Mouse (Mus musculus): ENCODE data around the gene Abcb1b. TPM values are rescaled to one million over a fixed set of nuclear protein-coding genes. Genes with fewer than 3 reads are reported as not detected.
"Not testable (repeated sequence)": the region's sequence is repeated elsewhere in the genome, so short reads cannot be mapped to it uniquely, and the experiment has no call there.

Gene Abcb1b
- polyA plus RNA-seq (2016; fragmentation: Nextera tagmentation; extraction: Ambion mirVana) = 0.85 and 0.93 TPM in 2 replicates

GRCm38 (mm10) chr5:8797987-8798751 lies at the start of gene Abcb1b:
Gene Abcb1b (plus strand): TSS chr5:8798147.
- WGBS = under 1% methylated on average over 48 of the region's 48 CpGs
- H3K4me2 ChIP-seq = peak within 1 kb of the TSS; percentile 99
- peak within 1 kb of the TSS; percentile 59 for H3K9ac ChIP-seq
- peak within 1 kb of the TSS; percentile 59 for H3K4me3 ChIP-seq (replicated peaks)
- no peaks in the 10 kb centered on the region for H3K36me3 ChIP-seq (replicated peaks)
- no peak within 1 kb of the TSS for H3K27ac ChIP-seq
- no peaks in the 10 kb centered on the region for H3K9me3 ChIP-seq
- H3K27me3 ChIP-seq = peaks cover 4% of the 10 kb centered on the region; the same call in 1 of the 2 replicates
- ATAC-seq (ENCODE audit: low FRiP score) = peak; percentile 90
- H3K4me1 ChIP-seq = peaks cover 4% of the 10 kb centered on the region; the same call in 1 of the 2 replicates

- Histone ChIP-seq H3K9ac (no peak overlapping the region), H3K4me3 (replicated peaks) (no peak overlapping the region), H3K27ac (no peak overlapping the region), H3K9me3 (no peaks in the 10 kb centered on the region), H3K4me1 (no peaks in the 10 kb centered on the region), H3K27me3 (no peaks in the 10 kb centered on the region), H3K36me3 (replicated peaks) (no peaks in the 10 kb centered on the region), H3K4me2 (no peak overlapping the region)
- ATAC-seq (ENCODE audit: low FRiP score) = no peak
- WGBS = 77% methylated on average over 3 of the region's 3 CpGs
Measured at GRCm38 (mm10) chr5:8772866-8773265, 25.1 kb upstream of the Abcb1b start.

DNA sequence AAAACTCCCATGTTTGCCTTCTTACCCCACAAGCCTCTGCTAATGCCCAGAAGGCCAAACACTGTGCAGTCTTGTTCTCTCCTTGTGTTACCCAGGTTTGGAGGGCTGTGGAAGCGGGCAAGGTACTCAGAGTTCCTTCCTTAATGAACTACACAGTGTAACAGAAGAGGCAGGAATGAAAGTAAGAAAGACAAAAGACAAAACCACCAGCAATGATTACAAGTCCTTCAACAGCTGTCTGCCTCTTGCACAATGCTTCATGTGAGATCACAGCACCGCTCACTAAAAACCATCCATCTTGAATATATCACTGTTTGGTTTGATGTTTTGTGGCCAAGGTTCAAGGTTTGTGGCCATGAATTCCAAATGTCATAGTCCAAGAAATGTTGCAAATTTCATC lies 19.6 kb upstream of the Abcb1b start:
- no peaks in the 10 kb centered on the region for H3K9me3 ChIP-seq
- no peaks in the 10 kb centered on the region for H3K4me1 ChIP-seq
- H3K27me3 ChIP-seq = no peaks in the 10 kb centered on the region
- WGBS = 87% methylated on average over 2 of the region's 2 CpGs
- ATAC-seq (ENCODE audit: low FRiP score) = no peak
- H3K4me2 ChIP-seq = no peak overlapping the region
- H3K27ac ChIP-seq = no peak overlapping the region
- H3K4me3 ChIP-seq (replicated peaks) = no peak overlapping the region
- H3K36me3 ChIP-seq (replicated peaks) = no peaks in the 10 kb centered on the region
- H3K9ac ChIP-seq = no peak overlapping the region

GRCm38 (mm10) chr5:8778751-8779150 lies 19.2 kb upstream of the Abcb1b start:
- Histone ChIP-seq H3K27ac (no peak overlapping the region), H3K9me3 (no peaks in the 10 kb centered on the region), H3K27me3 (no peaks in the 10 kb centered on the region), H3K9ac (no peak overlapping the region), H3K4me1 (no peaks in the 10 kb centered on the region), H3K4me3 (replicated peaks) (no peak overlapping the region), H3K36me3 (replicated peaks) (no peaks in the 10 kb centered on the region), H3K4me2 (no peak overlapping the region)
- no peak for ATAC-seq (ENCODE audit: low FRiP score)
- 98% methylated on average over 2 of the region's 2 CpGs for WGBS

DNA sequence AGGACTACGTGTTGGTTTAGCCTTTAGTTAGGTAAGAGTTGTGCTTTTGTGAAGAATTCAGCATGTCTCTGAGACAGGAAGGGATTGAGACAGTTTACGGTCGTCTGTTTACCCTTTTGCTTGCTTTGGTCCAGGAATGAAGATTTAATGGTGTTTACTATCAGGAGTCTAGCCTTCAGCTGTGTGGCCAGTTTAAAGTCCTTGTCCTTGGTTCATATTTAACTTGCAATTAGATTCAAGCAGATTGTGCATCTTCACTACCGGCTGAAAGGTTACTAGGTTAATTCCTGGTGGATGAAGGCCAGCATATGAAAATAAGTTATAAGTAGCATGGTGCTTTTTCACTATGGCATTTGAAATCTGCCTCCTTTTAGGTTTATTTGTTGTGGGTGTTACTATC lies 5.7 kb upstream of the Abcb1b start:
- ATAC-seq (ENCODE audit: low FRiP score) = no peak
- WGBS = 88% methylated on average over 4 of the region's 4 CpGs
- no peaks in the 10 kb centered on the region for H3K36me3 ChIP-seq (replicated peaks)

GRCm38 (mm10) chr5:8798752-8799115 lies 787 bp downstream of the Abcb1b start:
- Histone ChIP-seq H3K4me2 (peak overlapping the region; percentile 99), H3K9me3 (no peaks in the 10 kb centered on the region), H3K36me3 (replicated peaks) (no peaks in the 10 kb centered on the region), H3K9ac (peak overlapping the region; percentile 59; the same call in 1 of the 2 replicates), H3K4me1 (peaks cover 4% of the 10 kb centered on the region; the same call in 1 of the 2 replicates), H3K4me3 (replicated peaks) (peak overlapping the region; percentile 59), H3K27ac (no peak overlapping the region), H3K27me3 (peaks cover 4% of the 10 kb centered on the region; the same call in 1 of the 2 replicates)
- WGBS = 31% methylated on average over 10 of the region's 10 CpGs
- no peak for ATAC-seq (ENCODE audit: low FRiP score)

More for the DNA sequence above, 5.7 kb upstream of the Abcb1b start:
- no peaks in the 10 kb centered on the region for H3K4me1 ChIP-seq
- peaks cover 4% of the 10 kb centered on the region; the same call in 1 of the 2 replicates for H3K27me3 ChIP-seq
- H3K9ac ChIP-seq = no peak overlapping the region
- H3K9me3 ChIP-seq = no peaks in the 10 kb centered on the region
- no peak overlapping the region for H3K4me2 ChIP-seq
- H3K27ac ChIP-seq = no peak overlapping the region
- H3K4me3 ChIP-seq (replicated peaks) = no peak overlapping the region

GRCm38 (mm10) chr5:8805742-8806141 lies 7.8 kb downstream of the Abcb1b start:
- no peak overlapping the region for H3K4me3 ChIP-seq (replicated peaks)
- ATAC-seq (ENCODE audit: low FRiP score) = no peak
- H3K9ac ChIP-seq = no peak overlapping the region
- H3K9me3 ChIP-seq = no peaks in the 10 kb centered on the region
- no peaks in the 10 kb centered on the region for H3K4me1 ChIP-seq
- H3K27ac ChIP-seq = no peak overlapping the region
- H3K4me2 ChIP-seq = no peak overlapping the region
- WGBS = 93% methylated on average over 5 of the region's 5 CpGs
- H3K27me3 ChIP-seq = no peaks in the 10 kb centered on the region
- no peaks in the 10 kb centered on the region for H3K36me3 ChIP-seq (replicated peaks)

GRCm38 (mm10) chr5:8807137-8808004 lies 9.4 kb downstream of the Abcb1b start:
- H3K27ac ChIP-seq = no peak overlapping the region
- no peaks in the 10 kb centered on the region for H3K36me3 ChIP-seq (replicated peaks)
- no peaks in the 10 kb centered on the region for H3K27me3 ChIP-seq
- no peak for ATAC-seq (ENCODE audit: low FRiP score)
- 86% methylated on average over 9 of the region's 9 CpGs for WGBS
- H3K4me2 ChIP-seq = no peak overlapping the region
- no peak overlapping the region for H3K4me3 ChIP-seq (replicated peaks)
- no peaks in the 10 kb centered on the region for H3K9me3 ChIP-seq
- no peaks in the 10 kb centered on the region for H3K4me1 ChIP-seq
- no peak overlapping the region for H3K9ac ChIP-seq

DNA sequence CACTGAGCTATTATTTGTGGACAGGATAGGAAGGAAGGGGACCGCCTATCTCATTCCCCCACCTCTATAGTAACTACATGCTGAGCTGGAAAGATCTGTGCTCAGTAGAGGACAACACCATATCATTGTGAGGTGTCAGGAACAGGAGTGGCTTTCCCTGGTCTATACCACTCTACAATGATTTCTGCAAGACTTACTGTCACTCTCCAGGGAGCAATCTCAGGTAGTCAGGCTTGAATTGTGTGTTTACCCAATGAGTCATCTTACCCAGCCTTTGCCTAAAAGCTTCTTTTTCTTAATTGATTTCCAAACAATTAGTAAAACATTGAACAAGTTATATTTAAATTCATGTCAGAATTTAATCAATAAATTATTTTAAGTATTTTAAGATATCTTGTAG lies 15.9 kb downstream of the Abcb1b start:
- H3K36me3 ChIP-seq (replicated peaks) = no peaks in the 10 kb centered on the region
- H3K4me2 ChIP-seq = no peak overlapping the region
- no peak overlapping the region for H3K27ac ChIP-seq
- H3K27me3 ChIP-seq = no peaks in the 10 kb centered on the region
- H3K9ac ChIP-seq = no peak overlapping the region
- H3K4me3 ChIP-seq (replicated peaks) = no peak overlapping the region
- H3K4me1 ChIP-seq = no peaks in the 10 kb centered on the region
- WGBS = 74% methylated on average over 1 of the region's 1 CpGs
- ATAC-seq (ENCODE audit: low FRiP score) = no peak
- no peaks in the 10 kb centered on the region for H3K9me3 ChIP-seq

- WGBS = 11% methylated on average over 8 of the region's 8 CpGs
- Histone ChIP-seq H3K9me3 (no peaks in the 10 kb centered on the region), H3K36me3 (replicated peaks) (no peaks in the 10 kb centered on the region), H3K4me3 (replicated peaks) (peak overlapping the region; percentile 31), H3K27me3 (no peaks in the 10 kb centered on the region), H3K9ac (no peak overlapping the region), H3K4me1 (peaks cover 8% of the 10 kb centered on the region), H3K27ac (no peak overlapping the region), H3K4me2 (peak overlapping the region; percentile 50)
- ATAC-seq (ENCODE audit: low FRiP score) = peak; percentile 58; the same call in 1 of the 2 replicates
Measured at GRCm38 (mm10) chr5:8819635-8820591, 22.0 kb downstream of the Abcb1b start.

- H3K27me3 ChIP-seq; H3K4me3 ChIP-seq (replicated peaks); H3K9ac ChIP-seq; ATAC-seq (ENCODE audit: low FRiP score); H3K4me1 ChIP-seq; H3K36me3 ChIP-seq (replicated peaks); H3K9me3 ChIP-seq; H3K27ac ChIP-seq: not testable (repeated sequence)
- 0% methylated on average over 5 of the region's 6 CpGs for WGBS
- peak overlapping the region; percentile 50; the same call in 1 of the 2 replicates for H3K4me2 ChIP-seq
Measured at GRCm38 (mm10) chr5:8820592-8821104, 22.7 kb downstream of the Abcb1b start.
